Mouse (Mus musculus) kidney, adult 2 months (tissue): ENCODE results near the gene Lrrc74b. TPM values are rescaled to one million over a fixed set of nuclear protein-coding genes. Genes with fewer than 3 reads are reported as not detected.
"Not testable (repeated sequence)": the region's sequence is repeated elsewhere in the genome, so short reads cannot be mapped to it uniquely, and the experiment has no call there.

Experiments used
- DNase-seq: peaks from one replicate; pipeline ENCODE4 v3.0.0; 2021
- H3K27ac ChIP-seq: fragments of 200-500 bp; 2 replicates; pipeline ENCODE4 v1.5.1; 2012; ENCODE audit warnings: low read depth, low read length, control low read depth, inconsistent platforms; ENCODE audit not compliant: insufficient read depth
- H3K27me3 ChIP-seq: fragments of 200-500 bp; replicated peaks from 2 replicates; pipeline ENCODE4 v1.6.1; 2012; ENCODE audit warnings: mild to moderate bottlenecking, moderate library complexity, low read length, inconsistent platforms; ENCODE audit not compliant: control insufficient read depth, insufficient read depth
- H3K36me3 ChIP-seq: fragments of 200-500 bp; 2 replicates; pipeline ENCODE4 v1.6.1; 2012; ENCODE audit warnings: mild to moderate bottlenecking, moderate library complexity, low read length, inconsistent platforms; ENCODE audit not compliant: control insufficient read depth, insufficient read depth
- H3K4me1 ChIP-seq: fragments of 200-500 bp; 2 replicates; pipeline ENCODE4 v1.6.1; 2011; ENCODE audit warnings: low read length; ENCODE audit not compliant: control insufficient read depth, insufficient read depth
- H3K4me3 ChIP-seq: fragments of 200-500 bp; 2 replicates; pipeline ENCODE4 v1.5.1; 2011; ENCODE audit warnings: mild to moderate bottlenecking, low read depth, low read length, control low read depth; ENCODE audit not compliant: insufficient read depth
- CTCF ChIP-seq: fragments of 200-500 bp; conservative IDR thresholded peaks from 2 replicates; pipeline ENCODE4 v1.5.1; 2011; ENCODE audit warnings: low read depth, mild to moderate bottlenecking, control low read depth, low read length, moderate library complexity, mixed read lengths; ENCODE audit not compliant: insufficient read depth, insufficient read length
- POLR2A ChIP-seq: fragments of 200-500 bp; IDR thresholded peaks from one replicate; pipeline ENCODE4 v1.6.1; 2011; ENCODE audit warnings: low read depth, low read length, control low read depth
- WGBS: fragments of 180-500 bp; shearing (Covaris S2); methylation state at CpG from one replicate; pipeline ENCODE4 v1.1.7; 2018; 5-methylcytosine and 5-hydroxymethylcytosine counted together
- polyA plus RNA-seq: library from polyadenylated mRNA; depleted of rRNA; stranded (reverse); fragments of >200 nt; gene quantifications from 2 replicates; pipeline ENCODE4 v1.2.3, GENCODE M21; 2012

Lrrc74b gene
- polyA plus RNA-seq, 1 experiment = 0.05 TPM

DNA sequence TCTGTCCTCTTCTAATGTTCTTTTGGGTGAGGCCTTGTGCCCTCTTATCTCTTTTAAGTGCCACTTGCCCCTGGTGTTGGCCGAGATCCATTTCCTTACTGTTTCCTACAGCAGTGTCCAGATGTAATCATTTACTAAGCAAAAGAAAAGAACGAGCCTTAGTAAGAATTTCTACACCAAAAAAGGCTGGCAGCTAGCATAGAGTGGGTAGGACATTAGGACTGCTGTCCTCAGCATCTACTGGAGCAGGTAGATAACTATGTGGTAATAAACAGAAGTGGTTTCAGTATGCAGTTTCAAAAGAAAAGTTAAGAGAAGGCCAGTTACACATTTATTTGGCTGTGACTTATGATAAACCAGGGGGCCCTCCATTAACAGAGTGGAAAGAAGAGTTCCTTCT is 50.4 kb downstream of the Lrrc74b start:
- TF ChIP-seq CTCF (no peak), POLR2A (no peak)
- no peak overlapping the region for H3K4me3 ChIP-seq
- no peaks in the 10 kb centered on the region for H3K36me3 ChIP-seq
- peak overlapping the region; percentile 93 for H3K27ac ChIP-seq
- H3K27me3 ChIP-seq = no peaks in the 10 kb centered on the region
- H3K4me1 ChIP-seq = peaks cover 23% of the 10 kb centered on the region; the same call in 1 of the 2 replicates
- peak; percentile 84 for DNase-seq
- WGBS = 21% methylated on average over 2 of the region's 2 CpGs

DNA sequence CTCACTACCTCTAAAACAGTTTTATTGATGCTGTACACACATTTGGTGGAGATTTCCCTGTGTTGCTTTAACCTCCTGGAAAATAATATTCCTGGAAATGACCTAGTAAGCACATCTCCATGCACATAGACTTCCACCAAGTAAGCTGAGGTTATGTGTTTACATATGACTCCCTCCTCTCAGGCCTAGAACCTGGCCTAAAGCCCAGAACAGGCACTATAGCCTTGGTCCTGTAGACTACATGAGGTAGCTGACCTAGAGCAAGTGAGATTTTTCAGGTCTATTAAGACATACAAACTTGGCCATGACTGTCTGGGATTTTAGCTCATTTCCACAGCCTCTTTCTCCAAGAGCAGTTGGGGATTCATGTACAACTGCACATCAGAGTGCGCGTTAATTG is 50.9 kb downstream of the Lrrc74b start:
- Histone ChIP-seq H3K36me3 (no peaks in the 10 kb centered on the region), H3K4me3 (no peak overlapping the region), H3K27ac (peak overlapping the region; percentile 93), H3K27me3 (no peaks in the 10 kb centered on the region), H3K4me1 (peaks cover 23% of the 10 kb centered on the region; the same call in 1 of the 2 replicates)
- WGBS = 70% methylated on average over 2 of the region's 2 CpGs
- no peak for DNase-seq
- TF ChIP-seq POLR2A (no peak), CTCF (no peak)

DNA sequence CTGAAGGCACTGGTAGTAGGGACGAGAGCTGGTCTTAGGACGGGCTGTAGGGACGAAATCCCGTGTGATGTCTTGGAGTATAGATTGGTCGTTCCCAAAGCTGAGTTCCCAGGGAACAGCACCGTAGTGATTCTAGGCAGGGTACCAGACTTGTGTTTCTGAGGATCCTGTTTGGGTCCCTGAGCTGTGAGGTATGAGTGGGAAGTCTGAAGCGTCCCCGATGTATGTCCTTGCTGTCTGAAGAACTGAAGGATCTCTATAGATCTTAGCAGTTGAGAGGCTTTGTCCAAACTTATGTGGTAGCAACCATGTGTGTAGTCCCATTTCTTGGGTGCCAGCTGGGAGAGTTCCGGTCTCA is 51.8 kb downstream of the Lrrc74b start:
- peak overlapping the region; percentile 93 for H3K27ac ChIP-seq
- 4% methylated on average over 9 of the region's 9 CpGs for WGBS
- no peaks in the 10 kb centered on the region for H3K27me3 ChIP-seq
- H3K36me3 ChIP-seq = no peaks in the 10 kb centered on the region
- TF ChIP-seq CTCF (no peak), POLR2A (no peak)
- DNase-seq = no peak
- peaks cover 23% of the 10 kb centered on the region; the same call in 1 of the 2 replicates for H3K4me1 ChIP-seq
- H3K4me3 ChIP-seq = peak overlapping the region; percentile 76

DNA sequence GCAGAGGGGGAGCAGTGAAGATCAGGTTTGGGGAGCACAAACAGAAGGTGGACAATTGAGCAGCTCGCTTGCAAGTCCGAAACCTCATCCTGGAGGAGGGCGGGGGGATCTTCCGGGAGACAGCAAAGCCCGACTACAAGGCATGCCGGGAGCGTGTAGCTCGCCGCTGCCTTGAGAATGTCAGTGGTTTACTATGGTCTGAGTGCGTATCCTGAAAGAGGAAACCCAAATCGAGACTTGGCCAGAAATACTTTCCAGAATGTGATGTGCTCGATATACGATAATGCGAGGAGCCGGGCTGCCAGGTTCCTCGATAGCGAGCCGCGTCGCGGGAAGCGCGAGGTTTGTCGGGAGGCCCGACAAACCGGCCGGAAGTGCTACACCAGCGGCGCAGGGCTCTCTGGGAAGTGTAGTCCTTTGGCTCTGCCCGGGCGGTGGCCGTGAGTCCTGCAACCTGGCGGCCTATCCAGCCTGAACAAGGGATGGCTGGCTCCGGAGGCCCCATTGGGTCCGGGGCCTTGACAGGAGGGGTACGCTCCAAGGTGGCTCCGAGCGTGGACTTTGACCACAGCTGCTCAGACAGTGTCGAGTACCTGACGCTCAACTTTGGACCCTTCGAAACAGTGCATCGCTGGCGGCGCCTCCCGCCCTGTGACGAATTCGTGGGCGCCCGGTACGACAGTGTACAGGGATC is 52.4 kb downstream of the Lrrc74b start, which contains the start of gene Lztr1:
Lztr1 (plus strand) TSS at position 143 of the 694 bp plus-strand sequence.
- under 1% methylated on average over 50 of the region's 50 CpGs for WGBS
- peak within 1 kb of the TSS; percentile 76 for H3K4me3 ChIP-seq
- H3K36me3 ChIP-seq = no peaks in the 10 kb centered on the region
- H3K27me3 ChIP-seq = no peaks in the 10 kb centered on the region
- H3K27ac ChIP-seq = peak within 1 kb of the TSS; percentile 93
- peak; percentile 95 for DNase-seq
- peaks cover 23% of the 10 kb centered on the region; the same call in 1 of the 2 replicates for H3K4me1 ChIP-seq
- peak; percentile 27 for TF ChIP-seq POLR2A
- TF ChIP-seq CTCF = 0 out of 2 replicates have a peak, but pooled peaks have one; percentile 2

DNA sequence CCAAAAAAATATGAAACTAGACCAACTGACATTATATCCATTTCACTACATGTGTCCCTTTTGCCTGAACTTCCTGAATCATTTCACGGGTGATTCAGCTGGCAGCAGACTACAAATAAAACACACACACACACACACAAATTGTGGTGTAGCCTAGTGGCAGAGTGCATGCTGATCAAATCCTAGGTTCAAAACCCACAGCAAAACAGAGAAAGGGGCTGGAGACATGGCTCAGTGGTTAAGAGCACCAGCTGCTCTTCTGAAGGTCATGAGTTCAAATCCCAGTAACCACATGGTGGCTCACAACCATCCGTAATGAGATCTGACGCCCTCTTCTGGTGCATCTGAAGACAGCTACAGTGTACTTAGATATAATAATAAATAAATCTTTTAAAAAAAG is 53.0 kb downstream of the Lrrc74b start:
- WGBS = 12% methylated on average over 3 of the region's 3 CpGs
- DNase-seq = not testable (repeated sequence)
- peak overlapping the region; percentile 76 for H3K4me3 ChIP-seq

DNA sequence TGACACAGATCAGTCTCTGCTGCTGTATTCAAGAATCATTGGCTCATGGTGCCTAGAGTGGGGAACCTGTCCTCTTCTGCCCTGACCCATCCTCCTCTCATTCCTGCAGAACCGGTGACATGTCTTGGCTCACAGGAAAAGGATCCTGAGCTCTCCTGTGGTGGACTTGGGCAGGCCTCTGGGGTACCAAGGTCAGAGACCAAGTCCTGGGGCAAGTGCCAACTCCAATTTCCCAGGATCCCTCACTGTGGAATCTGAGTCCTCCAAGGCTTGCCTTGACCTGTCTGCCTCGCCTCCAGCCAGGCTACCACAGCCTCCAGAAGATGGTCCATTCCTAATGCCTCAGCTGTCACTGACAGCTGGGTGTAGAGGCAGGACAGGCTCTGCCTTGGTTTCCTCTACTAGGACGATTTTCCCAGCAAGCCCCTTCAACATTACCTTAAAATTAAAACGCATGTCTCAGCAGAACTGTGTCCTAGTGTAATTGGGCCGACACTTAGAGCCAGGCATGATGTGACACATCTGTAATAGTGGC is 54.0 kb downstream of the Lrrc74b start:
- Histone ChIP-seq H3K4me3 (no peak overlapping the region), H3K27ac (no peak overlapping the region), H3K27me3 (no peaks in the 10 kb centered on the region), H3K4me1 (peaks cover 21% of the 10 kb centered on the region; the same call in 1 of the 2 replicates), H3K36me3 (no peaks in the 10 kb centered on the region)
- TF ChIP-seq CTCF (no peak), POLR2A (peak; percentile 18)
- 70% methylated on average over 5 of the region's 5 CpGs for WGBS
- peak; percentile 82 for DNase-seq

More for the DNA sequence above, 53.0 kb downstream of the Lrrc74b start:
- H3K27me3 ChIP-seq, H3K36me3 ChIP-seq: not testable (repeated sequence)
- peak overlapping the region; percentile 93; the same call in 1 of the 2 replicates for H3K27ac ChIP-seq
- peaks cover 21% of the 10 kb centered on the region; the same call in 1 of the 2 replicates for H3K4me1 ChIP-seq

DNA sequence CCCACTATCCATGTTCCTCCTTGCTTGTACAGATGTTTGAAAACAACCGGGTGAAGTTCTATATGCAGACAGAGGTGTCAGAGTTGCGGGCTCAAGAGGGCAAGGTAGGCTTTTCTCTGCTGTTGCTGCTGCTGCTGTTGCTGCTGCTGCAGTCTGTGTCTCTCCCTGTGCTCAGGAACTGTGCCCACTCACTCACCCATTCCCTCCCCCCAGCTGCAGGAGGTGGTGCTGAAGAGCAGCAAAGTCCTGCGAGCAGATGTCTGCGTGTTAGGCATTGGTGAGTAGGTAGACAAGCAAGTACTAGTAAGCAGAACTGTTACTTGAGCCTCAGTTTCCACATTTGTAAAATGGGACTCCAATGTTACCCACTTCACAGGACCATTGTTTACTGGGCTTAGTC is 58.4 kb downstream of the Lrrc74b start:
- TF ChIP-seq CTCF = no peak
- no peak for TF ChIP-seq POLR2A
- 74% methylated on average over 4 of the region's 4 CpGs for WGBS

More for the DNA sequence above, 58.4 kb downstream of the Lrrc74b start:
- Histone ChIP-seq H3K36me3 (no peaks in the 10 kb centered on the region), H3K4me1 (0 out of 2 replicates have a peak, but pooled peaks cover 3% of the 10 kb centered on the region), H3K27ac (no peak overlapping the region), H3K4me3 (no peak overlapping the region), H3K27me3 (no peaks in the 10 kb centered on the region)
- no peak for DNase-seq
